Mouse (Mus musculus) granulocyte monocyte progenitor cell, adult 5-6 weeks (primary cell): ENCODE results near the gene Cyp2j9. TPM values are rescaled to one million over a fixed set of nuclear protein-coding genes. Genes with fewer than 3 reads are reported as not detected.
"Not testable (repeated sequence)": the region's sequence is repeated elsewhere in the genome, so short reads cannot be mapped to it uniquely, and the experiment has no call there.

Experiments
- ATAC-seq: replicated peaks from 2 replicates; pipeline ENCODE4 v1.8.0; 2016; ENCODE audit warnings: mild to moderate bottlenecking, moderate TSS enrichment, inconsistent platforms; ENCODE audit not compliant: poor library complexity, severe bottlenecking
- total RNA-seq, 2 experiments: library from RNA; stranded (forward) in 1 of 2; stranded (reverse) in 1 of 2; fragments of 200-712, 200-1000 nt in 1 of 2; fragments of >200 nt in 1 of 2; fragmentation: Nextera tagmentation in 1 of 2; gene quantifications; 2 replicates each; pipeline ENCODE4 v1.2.3; 2014 to 2017

Gene Cyp2j9
- total RNA-seq (2014; fragmentation: Nextera tagmentation): 3.7 and 3.9 TPM in 2 replicates
- total RNA-seq (2017): 5.3 and 5.4 TPM in 2 replicates

- peak; percentile 94 for ATAC-seq
Observed at GRCm38 (mm10) chr4:96590911-96591790, at the start of gene Cyp2j9. Gene Cyp2j9 (minus strand): TSS chr4:96591578.

DNA sequence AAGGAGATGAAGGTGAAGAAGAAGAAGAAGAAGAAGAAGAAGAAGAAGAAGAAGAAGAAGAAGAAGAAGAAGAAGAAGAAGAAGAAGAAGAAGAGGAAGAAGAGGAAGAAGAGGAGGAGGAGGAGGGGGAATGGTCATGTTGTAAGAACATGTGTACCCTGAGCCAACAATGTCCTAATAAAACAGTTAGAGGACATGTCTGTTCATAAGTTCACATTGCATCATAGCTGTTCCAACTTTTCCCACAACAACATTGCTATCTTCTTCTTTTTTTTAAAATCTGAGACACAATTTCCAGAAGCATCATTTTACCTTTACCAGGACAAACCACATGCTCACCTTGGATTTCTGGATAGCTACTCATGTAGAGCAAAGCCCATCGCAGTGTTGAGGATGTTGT is 44.1 kb upstream of the Cyp2j9 start:
- no peak for ATAC-seq

DNA sequence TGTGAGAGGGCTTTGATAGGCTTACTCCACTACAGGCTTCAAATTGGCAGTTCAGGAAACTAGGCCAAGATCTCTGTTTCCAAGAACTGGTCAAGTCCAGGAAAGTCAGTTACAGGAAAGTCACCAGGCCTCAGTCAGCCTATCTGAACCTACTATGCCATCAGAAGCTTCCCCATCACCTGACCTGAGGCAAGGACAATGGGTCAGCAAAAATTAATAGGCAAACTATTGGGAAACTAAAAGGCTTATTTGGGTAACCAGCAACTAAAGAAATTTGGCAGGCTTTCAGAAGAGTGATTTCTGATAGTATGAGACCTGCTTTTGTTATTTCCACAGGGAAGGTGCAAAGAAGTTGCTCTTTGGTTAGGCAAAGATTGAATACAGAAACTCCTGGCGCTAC is 31.1 kb upstream of the Cyp2j9 start:
- ATAC-seq: no peak

- ATAC-seq: peak; percentile 73
Observed at GRCm38 (mm10) chr4:96591791-96592150, 393 bp upstream of the Cyp2j9 start.

- no peak for ATAC-seq
Observed at GRCm38 (mm10) chr4:96581425-96582088, 9.8 kb downstream of the Cyp2j9 start.

- ATAC-seq: not testable (repeated sequence)
Observed at GRCm38 (mm10) chr4:96580351-96580750, 11.0 kb downstream of the Cyp2j9 start.

DNA sequence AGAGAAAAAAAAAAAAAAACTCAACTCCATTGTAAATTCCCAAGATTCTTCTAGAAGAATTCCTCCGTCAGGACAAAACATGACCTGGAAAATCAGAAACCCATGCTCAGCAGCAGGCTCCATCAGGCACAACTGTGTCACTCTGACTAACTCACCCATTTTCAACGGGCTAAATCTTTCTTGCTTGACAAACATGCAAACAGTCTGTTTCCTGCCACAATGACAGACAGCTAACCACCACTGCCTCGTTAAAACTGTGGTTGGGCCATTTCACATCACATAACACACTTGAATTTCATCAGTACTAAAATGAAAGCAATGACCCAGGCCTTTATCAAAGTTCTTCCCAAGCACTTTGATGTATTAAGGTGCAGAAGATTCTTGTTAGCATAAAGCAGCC is 21.9 kb downstream of the Cyp2j9 start:
- ATAC-seq: peak; percentile 92

GRCm38 (mm10) chr4:96567988-96568387 is 23.4 kb downstream of the Cyp2j9 start:
- no peak for ATAC-seq

GRCm38 (mm10) chr4:96565808-96566207 is 25.6 kb downstream of the Cyp2j9 start:
- ATAC-seq: no peak

DNA sequence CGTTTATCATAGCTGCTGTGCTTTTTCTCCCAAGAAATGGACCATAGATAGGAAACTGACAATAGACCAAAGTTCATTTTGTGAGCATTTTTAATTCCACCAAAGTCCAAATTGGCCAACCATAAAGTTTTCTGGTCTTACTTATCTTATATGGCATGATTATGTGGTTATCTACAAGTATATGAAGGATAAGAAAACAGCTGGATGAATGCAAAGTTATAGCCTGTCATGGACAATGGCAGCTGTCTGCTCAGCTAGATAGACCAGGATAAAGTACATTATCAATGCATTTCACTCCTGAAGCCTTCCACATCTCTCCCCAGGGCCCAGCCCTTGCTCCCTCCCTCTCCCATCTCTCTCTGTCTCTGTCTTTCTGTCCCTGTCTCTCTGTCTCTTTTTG is 30.9 kb downstream of the Cyp2j9 start:
- ATAC-seq: no peak

DNA sequence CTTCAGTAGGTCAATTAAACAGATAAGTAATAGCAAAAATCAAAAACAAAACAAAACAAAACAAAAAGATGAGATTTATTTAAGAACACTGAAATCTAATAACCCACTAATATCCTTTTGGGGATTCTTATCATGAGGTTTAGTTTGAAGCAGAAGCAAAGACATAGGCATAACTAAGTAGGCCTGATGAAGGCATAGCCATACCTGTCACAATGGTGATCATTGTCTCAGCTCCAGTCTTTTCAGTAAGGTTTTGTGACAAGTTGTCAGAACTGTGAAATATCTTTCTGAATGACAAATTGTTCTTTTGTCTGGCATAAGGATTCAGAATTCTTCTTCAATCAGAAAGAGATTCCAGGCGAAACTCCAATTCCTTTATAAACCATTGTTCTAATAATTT is 31.6 kb downstream of the Cyp2j9 start:
- no peak for ATAC-seq

GRCm38 (mm10) chr4:96553133-96553819 is 38.1 kb downstream of the Cyp2j9 start, which contains the start of gene Cyp2j6:
Gene Cyp2j6 (minus strand): TSS chr4:96553661.
- ATAC-seq: peak; percentile 90

- ATAC-seq: peak; percentile 59
Observed at GRCm38 (mm10) chr4:96551619-96552018, 39.8 kb downstream of the Cyp2j9 start.

DNA sequence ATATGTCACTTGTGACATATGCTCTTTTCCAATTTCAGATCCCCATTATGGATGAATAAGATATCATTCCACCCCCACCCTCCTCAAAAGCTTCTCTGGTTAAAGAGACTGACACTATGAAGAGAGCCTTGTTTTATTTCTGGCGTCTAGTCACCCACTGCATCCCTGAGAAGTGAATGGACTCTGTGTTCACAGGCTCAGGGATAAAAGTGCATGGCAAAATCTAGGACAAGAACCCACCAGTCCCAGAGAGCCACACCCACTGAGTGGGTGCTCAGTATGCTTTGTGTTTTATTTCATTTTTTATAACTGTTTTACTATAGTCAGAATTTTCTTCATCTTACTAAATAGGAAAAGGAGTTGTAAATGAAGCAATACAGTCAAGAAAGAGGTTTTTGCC is 45.4 kb downstream of the Cyp2j9 start:
- no peak for ATAC-seq

DNA sequence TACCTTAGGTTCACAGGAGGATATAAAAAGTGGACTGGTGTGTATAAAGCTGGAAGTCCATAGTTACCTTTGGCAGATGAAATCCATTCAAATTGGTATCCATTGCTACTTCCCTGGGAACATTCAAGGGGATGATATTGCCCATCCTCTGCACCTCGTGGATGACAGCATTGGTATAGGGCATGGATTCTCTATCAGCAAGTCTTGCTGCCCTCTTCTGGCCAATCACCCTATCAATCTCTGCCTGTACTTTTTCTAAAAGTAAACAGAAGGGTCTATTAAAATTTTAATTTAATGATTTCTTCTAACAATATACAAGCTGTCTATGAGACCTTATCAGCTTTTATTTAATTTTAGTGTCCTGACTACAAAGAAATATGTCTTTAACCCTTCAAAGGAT is 65.6 kb downstream of the Cyp2j9 start:
- ATAC-seq: no peak

GRCm38 (mm10) chr4:96522256-96522655 is 69.1 kb downstream of the Cyp2j9 start:
- ATAC-seq: no peak

Other genes starting within 250 kb of the Cyp2j9 start
- not detected in 2 replicates for gene Cyp2j11, start 242.9 kb downstream of the Cyp2j9 start, total RNA-seq (2014; fragmentation: Nextera tagmentation)
- not detected in 2 replicates for gene Cyp2j11, start 242.9 kb downstream of the Cyp2j9 start, total RNA-seq (2017)
- not detected in 2 replicates for gene Cyp2j8, start 84.2 kb downstream of the Cyp2j9 start, total RNA-seq (2014; fragmentation: Nextera tagmentation)
- gene Cyp2j8, start 84.2 kb downstream of the Cyp2j9 start, total RNA-seq (2017): not detected in 2 replicates
- gene Cyp2j6, start 37.9 kb downstream of the Cyp2j9 start, total RNA-seq (2014; fragmentation: Nextera tagmentation): 0.52 and 1.4 TPM in 2 replicates
- gene Cyp2j6, start 37.9 kb downstream of the Cyp2j9 start, total RNA-seq (2017): 3.9 and 5.8 TPM in 2 replicates
- not detected in 2 replicates for gene Cyp2j5, start 72.6 kb upstream of the Cyp2j9 start, total RNA-seq (2014; fragmentation: Nextera tagmentation)
- not detected in 2 replicates for gene Cyp2j5, start 72.6 kb upstream of the Cyp2j9 start, total RNA-seq (2017)
- not detected in 2 replicates for gene Gm12695, start 193.6 kb upstream of the Cyp2j9 start, total RNA-seq (2014; fragmentation: Nextera tagmentation)
- gene Gm12695, start 193.6 kb upstream of the Cyp2j9 start, total RNA-seq (2017): not detected in 2 replicates